Mouse (Mus musculus) activated CD4-positive, CD25-positive, alpha-beta regulatory T cell, adult 4 months (primary cell): ENCODE data around the gene Krtap26-1. TPM values are rescaled to one million over a fixed set of nuclear protein-coding genes. Genes with fewer than 3 reads are reported as not detected.

Experiments
- ATAC-seq: one replicate; pipeline ENCODE4 v1.8.0; 2017
- polyA plus RNA-seq, 2 experiments: library from polyadenylated mRNA; unstranded; fragments of 100-300 nt; shearing (Covaris generic); gene quantifications; one replicate each; pipeline ENCODE4 v1.2.1; 2017

The Krtap26-1 gene
- polyA plus RNA-seq = not detected

GRCm38 (mm10) chr16:88647358-88647846, at the start of gene Krtap26-1:
Gene Krtap26-1 (minus strand): TSS chr16:88647796.
- no peak for ATAC-seq

GRCm38 (mm10) chr16:88696256-88696655, 48.7 kb upstream of the Krtap26-1 start:
- ATAC-seq = no peak

GRCm38 (mm10) chr16:88681282-88681681, 33.7 kb upstream of the Krtap26-1 start:
- no peak for ATAC-seq

GRCm38 (mm10) chr16:88679099-88679498, 31.5 kb upstream of the Krtap26-1 start:
- no peak for ATAC-seq

GRCm38 (mm10) chr16:88671571-88671970, 24.0 kb upstream of the Krtap26-1 start, which contains the start of gene Krtap27-1:
Gene Krtap27-1 (minus strand): TSS chr16:88671671.
- no peak for ATAC-seq

- ATAC-seq = no peak
Observed at GRCm38 (mm10) chr16:88657426-88657825, 9.8 kb upstream of the Krtap26-1 start.

- no peak for ATAC-seq
Observed at GRCm38 (mm10) chr16:88651952-88652351, 4.4 kb upstream of the Krtap26-1 start.

- no peak for ATAC-seq
Observed at GRCm38 (mm10) chr16:88651082-88651481, 3.5 kb upstream of the Krtap26-1 start.

GRCm38 (mm10) chr16:88646366-88647111, 1.1 kb downstream of the Krtap26-1 start:
- ATAC-seq = no peak

- no peak for ATAC-seq
Observed at GRCm38 (mm10) chr16:88640053-88640452, 7.5 kb downstream of the Krtap26-1 start.

- ATAC-seq = no peak
Observed at GRCm38 (mm10) chr16:88635142-88635541, 12.5 kb downstream of the Krtap26-1 start.

GRCm38 (mm10) chr16:88631474-88631873, 16.1 kb downstream of the Krtap26-1 start:
- ATAC-seq = no peak

GRCm38 (mm10) chr16:88627566-88627965, 20.0 kb downstream of the Krtap26-1 start, which contains the start of gene 2310079G19Rik:
Gene 2310079G19Rik (minus strand): TSS chr16:88627666.
- no peak for ATAC-seq

- ATAC-seq = no peak
Observed at GRCm38 (mm10) chr16:88612712-88613111, 34.9 kb downstream of the Krtap26-1 start.

- no peak for ATAC-seq
Observed at GRCm38 (mm10) chr16:88611922-88612321, 35.7 kb downstream of the Krtap26-1 start, which contains the start of gene Krtap24-1. Gene Krtap24-1 (minus strand): TSS chr16:88612279.

GRCm38 (mm10) chr16:88604570-88604969, 43.0 kb downstream of the Krtap26-1 start:
- no peak for ATAC-seq

GRCm38 (mm10) chr16:88602464-88602863, 45.1 kb downstream of the Krtap26-1 start:
- no peak for ATAC-seq

- ATAC-seq = no peak
Observed at GRCm38 (mm10) chr16:88600303-88600702, 47.3 kb downstream of the Krtap26-1 start.

GRCm38 (mm10) chr16:88599504-88600237, 47.9 kb downstream of the Krtap26-1 start:
- ATAC-seq = no peak
